Mouse (Mus musculus) forelimb bud, embryonic 11.5 days (tissue): ENCODE measurements around the gene Dlgap5.
A peak's percentile ranks its signal among the peaks of the same experiment; 100 is the strongest.
"Not testable (repeated sequence)": the region's sequence is repeated elsewhere in the genome, so short reads cannot be mapped to it uniquely, and the experiment has no call there.

Experiments
- DNase-seq: peaks from one replicate; pipeline ENCODE4 v3.0.0-alpha.2; 2012; ENCODE audit warnings: low read depth, low spot score

Gene Dlgap5

GRCm38 (mm10) chr14:47417775-47418665 is at the start of gene Dlgap5:
TSS of gene Dlgap5 (minus strand) at chr14:47418407.
- peak; percentile 95 for DNase-seq

DNA sequence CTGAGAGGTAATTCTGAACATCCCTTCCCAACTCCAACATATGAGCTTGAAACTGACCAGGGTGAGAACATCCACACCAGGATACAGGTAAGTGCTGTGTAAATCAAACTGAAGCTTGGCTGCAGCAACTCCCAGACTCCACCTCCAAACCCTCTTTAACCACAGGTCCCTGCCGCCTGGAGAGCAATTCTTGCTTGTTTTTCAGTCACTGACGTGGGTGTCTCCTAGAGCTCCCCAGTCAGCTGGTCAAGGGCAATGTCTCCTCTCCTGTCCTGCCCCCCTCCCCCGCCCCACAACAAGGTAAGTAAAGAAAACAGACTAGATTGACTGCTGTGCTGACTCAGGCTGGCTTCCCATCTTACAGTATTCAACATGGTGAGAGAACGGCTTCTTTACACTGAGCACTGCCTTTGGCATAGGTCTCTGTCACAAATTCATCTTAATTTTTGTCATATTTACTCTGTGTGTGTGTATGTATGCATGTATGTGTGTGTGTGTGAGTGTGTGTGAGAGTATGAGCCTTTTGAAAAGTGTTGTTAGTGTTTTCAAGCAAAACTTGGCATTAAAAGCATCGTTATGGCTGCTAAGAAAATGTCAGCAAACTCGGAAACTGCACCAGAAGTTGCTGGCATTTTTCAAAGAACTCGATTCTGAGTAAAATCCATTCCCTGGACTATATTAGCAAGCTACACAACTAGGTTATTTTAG is 47.4 kb upstream of the Dlgap5 start:
- no peak for DNase-seq

- DNase-seq: no peak
These were observed 46.2 kb upstream of the Dlgap5 start for GRCm38 (mm10) chr14:47464426-47464825.

GRCm38 (mm10) chr14:47462877-47463460 is 44.8 kb upstream of the Dlgap5 start:
- no peak for DNase-seq

DNA sequence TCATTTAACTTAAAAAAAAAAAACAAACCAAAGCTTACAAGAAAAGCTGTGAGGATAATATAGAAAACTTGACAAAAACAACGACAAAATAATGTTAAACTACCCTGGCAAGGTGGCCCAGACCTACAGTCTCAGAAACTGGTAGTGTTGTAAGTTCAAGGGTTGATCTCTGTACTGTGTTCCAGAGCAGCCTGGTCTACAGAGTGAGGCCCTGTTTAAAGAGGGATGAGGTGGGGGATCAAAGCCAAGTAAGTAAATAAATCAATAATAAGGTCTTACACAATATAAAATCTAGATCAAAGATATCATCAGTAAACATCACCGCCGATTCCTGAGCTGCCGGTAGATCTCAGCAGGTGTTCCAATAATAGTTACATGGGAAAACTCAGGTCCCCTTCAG is 44.2 kb upstream of the Dlgap5 start:
- DNase-seq: no peak

- DNase-seq: no peak
These were observed 43.8 kb upstream of the Dlgap5 start for GRCm38 (mm10) chr14:47461997-47462396.

GRCm38 (mm10) chr14:47459556-47459955 is 41.3 kb upstream of the Dlgap5 start:
- DNase-seq: no peak

GRCm38 (mm10) chr14:47450121-47450520 is 31.9 kb upstream of the Dlgap5 start, which contains the start of gene Fbxo34:
TSS of gene Fbxo34 (plus strand) at chr14:47450421.
- not testable (repeated sequence) for DNase-seq

DNA sequence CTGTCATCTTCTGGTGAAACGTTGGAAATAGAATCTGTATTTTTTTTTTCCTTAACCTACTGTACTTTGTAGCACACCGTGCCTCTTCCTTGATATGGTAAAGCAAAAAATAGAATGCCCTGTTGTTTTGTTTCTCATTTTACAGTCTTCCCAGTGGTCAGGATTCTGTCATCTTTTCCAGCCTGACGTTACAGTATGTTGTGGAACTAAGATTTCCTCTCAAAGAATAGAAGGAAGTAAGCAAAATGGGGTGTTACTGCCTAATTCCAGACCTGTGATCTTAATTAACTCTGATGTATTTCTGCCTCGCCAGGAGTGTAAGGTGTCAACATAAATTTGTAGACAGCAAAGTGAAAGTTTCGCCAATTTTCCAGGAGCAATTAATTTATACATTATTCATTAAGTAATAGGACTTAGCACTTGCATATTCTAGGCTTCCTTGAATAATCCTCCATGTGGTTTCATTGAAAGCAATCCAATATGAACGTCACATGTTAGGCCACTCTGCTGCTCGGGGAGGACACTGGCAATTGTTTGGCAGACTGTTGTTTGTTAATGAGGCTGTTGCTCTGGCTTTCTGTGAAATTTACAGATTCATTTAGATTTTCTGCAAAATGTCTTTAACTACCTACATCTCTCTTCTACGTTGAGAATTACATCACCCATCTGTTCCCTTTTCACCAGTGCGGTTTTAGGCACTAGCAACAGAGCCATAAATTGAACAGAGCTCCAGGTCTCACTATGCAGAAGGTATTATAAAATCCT is 27.3 kb upstream of the Dlgap5 start:
- DNase-seq: no peak

GRCm38 (mm10) chr14:47444907-47445306 is 26.7 kb upstream of the Dlgap5 start:
- no peak for DNase-seq

DNA sequence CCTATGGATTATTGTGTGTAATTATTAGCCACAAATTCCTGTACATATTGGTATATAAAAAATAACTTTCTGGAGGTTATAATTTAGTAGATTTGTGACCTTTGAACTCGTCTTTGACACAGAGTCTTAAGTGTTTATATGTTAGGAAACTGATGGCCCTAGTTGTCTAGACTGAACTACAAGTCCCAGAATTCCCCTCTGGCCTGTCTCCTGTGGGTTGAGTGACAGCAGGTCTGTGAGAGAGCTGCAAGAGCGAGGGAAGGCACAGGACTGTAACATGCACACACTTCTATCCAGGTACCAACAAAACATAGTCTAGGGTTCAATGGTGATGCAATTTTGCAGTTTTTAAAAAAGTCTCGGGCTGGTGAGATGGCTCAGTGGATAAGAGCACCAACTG is 20.7 kb upstream of the Dlgap5 start:
- no peak for DNase-seq

DNA sequence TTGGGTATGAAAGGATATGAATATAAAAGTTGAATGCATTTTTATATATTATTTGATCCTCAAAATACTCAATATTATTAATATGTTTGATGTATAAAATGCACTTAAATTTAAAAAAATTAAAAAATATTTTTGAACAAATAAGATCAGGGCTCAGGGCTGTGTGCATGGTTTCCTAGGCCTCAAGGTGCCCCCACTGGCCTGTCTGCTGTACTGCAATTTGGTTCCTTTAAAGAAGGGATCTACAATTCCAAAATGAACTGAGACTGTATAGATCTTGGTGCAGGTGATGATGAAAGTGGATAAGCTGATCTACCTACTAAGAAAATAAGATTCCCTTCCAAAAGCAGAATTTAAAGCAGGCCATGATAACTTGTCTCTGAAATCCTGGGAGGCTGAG is 14.8 kb upstream of the Dlgap5 start:
- no peak for DNase-seq

DNA sequence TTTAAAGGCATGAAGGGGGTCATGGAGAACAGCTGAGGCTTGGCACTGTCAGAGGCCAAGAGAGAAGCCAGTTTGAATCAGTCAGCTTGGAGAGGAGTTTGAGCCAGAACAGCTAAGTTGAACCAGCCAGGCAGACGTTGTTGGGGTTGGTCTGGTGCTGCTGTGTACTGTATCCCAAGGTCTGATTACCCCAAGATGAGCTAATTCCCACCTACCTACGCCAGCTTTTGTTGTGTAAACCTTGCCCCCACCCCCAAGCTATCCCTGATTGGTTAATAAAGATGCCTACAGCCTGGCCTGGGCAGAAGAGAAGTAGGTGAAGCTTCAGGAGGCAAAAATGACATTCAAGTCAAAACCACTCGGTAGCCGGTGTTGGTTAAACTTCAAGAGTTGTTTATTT is 4.3 kb upstream of the Dlgap5 start:
- no peak for DNase-seq

GRCm38 (mm10) chr14:47421606-47422005 is 3.4 kb upstream of the Dlgap5 start:
- DNase-seq: peak; percentile 24

- no peak for DNase-seq
These were observed 1.6 kb upstream of the Dlgap5 start for GRCm38 (mm10) chr14:47419723-47420276.

DNA sequence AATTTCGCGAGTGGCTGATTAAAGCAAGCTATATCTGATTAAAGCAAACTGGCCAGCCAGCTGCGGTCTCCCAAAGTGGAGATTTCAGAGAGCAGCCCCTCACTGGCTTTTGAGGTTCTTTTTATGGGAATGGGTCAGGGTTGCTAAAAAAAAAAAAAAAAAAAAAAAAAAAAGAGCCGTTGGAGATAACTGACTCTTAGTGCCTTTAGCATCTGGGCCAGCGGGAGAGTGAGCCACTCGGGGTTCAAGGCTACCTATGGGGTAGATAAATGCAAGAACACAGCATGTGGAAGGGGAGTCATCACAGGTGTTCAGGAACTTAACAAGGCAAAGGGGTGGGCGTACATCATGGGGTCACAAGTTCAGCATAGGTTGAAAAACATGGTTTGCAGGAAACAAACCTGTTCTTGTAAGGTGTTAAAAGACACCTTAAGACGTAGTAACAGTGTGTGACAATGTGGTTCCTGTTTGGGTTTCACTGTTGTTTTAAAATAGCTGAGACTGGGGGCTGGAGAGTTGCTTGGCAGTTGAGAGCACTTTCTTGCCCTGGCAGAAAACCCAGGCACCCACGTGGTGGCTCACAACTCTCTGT is 923 bp upstream of the Dlgap5 start:
- DNase-seq: no peak

- no peak for DNase-seq
These were observed 422 bp upstream of the Dlgap5 start for GRCm38 (mm10) chr14:47418666-47418991.

DNA sequence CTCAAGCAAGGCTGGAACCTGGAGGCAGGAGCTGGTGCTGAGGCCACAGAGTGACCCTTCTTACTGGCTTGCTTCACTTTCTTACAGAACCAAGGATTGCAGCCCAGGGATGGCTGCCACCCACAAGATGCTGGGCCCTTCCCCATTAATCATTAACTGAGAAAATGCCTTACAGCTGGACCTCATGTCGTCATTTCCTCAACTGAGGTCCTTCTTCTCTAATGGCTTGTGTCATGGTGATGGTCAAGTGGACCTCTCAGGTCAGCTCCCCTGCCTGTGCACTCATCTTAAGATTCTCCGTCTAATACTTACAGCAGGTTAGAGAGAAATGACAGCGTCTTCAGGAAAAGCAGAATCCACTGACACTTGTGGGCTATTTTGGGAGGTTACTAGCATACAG is 861 bp downstream of the Dlgap5 start:
- DNase-seq: no peak

DNA sequence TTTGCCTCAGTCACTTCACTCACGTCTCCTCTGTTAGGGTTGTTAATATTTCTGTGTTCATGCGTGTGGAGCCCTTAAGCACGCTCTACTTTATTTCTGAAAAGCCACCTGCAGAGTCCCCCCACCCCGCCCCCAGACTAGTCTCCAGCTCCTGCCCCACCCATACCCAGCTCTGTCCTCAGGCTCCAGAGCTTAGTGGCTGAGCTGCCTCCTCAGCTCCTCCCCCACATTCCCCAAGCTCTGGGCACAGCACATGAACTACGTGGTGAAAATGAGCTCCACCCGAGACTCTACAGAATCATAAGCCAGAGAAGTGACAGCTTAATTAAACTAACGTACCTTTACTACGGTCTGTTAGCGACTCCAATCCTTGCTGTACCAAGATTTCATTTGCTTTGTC is 12.2 kb downstream of the Dlgap5 start:
- no peak for DNase-seq

DNA sequence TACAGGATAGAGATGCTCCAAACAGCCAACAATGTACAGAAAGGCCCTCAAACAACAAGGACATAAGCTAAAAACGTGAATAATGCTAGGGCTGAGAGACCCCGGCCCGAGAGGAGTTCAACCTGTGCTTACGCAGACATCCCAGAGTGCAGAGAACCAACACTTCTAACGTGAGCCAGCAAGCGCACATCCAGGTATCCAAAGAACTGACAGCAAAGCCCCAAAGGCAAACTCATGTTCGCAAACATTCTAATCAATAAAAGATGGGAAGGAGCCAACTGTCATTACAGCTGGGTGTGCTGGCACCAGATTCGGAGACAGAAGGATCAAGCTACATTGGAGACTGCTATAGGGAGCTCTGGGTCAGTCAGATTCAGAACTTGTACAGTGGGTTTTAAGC is 15.5 kb downstream of the Dlgap5 start:
- no peak for DNase-seq

GRCm38 (mm10) chr14:47396165-47396652 is 22.0 kb downstream of the Dlgap5 start:
- DNase-seq: peak; percentile 56
